Mouse (Mus musculus): ENCODE data around the gene Ets2. TPM values are rescaled to one million over a fixed set of nuclear protein-coding genes. Genes with fewer than 3 reads are reported as not detected.

Gene Ets2
- polyA plus RNA-seq, 1 experiment from 2014 or later = 15.8 TPM

- no peak overlapping the region for H3K9ac ChIP-seq (ENCODE audit: low read depth, low read length)
- 59% methylated on average over 2 of the region's 2 CpGs for WGBS (ENCODE audit: insufficient replicate concordance)
- ATAC-seq (ENCODE audit: low read depth) = no peak
- H3K36me3 ChIP-seq (ENCODE audit: control insufficient read depth, insufficient read depth) = no peaks in the 10 kb centered on the region
- H3K27me3 ChIP-seq (ENCODE audit: control insufficient read depth, insufficient read depth, low read depth, low read length) = no peaks in the 10 kb centered on the region
- no peak overlapping the region for H3K4me3 ChIP-seq (ENCODE audit: low read depth, low read length)
- H3K9me3 ChIP-seq (replicated peaks; ENCODE audit: control insufficient read depth, low read length) = no peaks in the 10 kb centered on the region
- H3K4me1 ChIP-seq (ENCODE audit: control insufficient read depth, low read depth, low read length) = no peaks in the 10 kb centered on the region
- no peak overlapping the region for H3K4me2 ChIP-seq (ENCODE audit: low read depth, low read length)
- no peak overlapping the region for H3K27ac ChIP-seq (ENCODE audit: low read length)
Observed at GRCm38 (mm10) chr16:95734785-95735184, 32.9 kb downstream of the Ets2 start.

GRCm38 (mm10) chr16:95736059-95736458 lies 34.2 kb downstream of the Ets2 start:
- Histone ChIP-seq H3K9ac (ENCODE audit: low read depth, low read length) (no peak overlapping the region), H3K4me3 (ENCODE audit: low read depth, low read length) (no peak overlapping the region), H3K27me3 (ENCODE audit: control insufficient read depth, insufficient read depth, low read depth, low read length) (no peaks in the 10 kb centered on the region), H3K36me3 (ENCODE audit: control insufficient read depth, insufficient read depth) (no peaks in the 10 kb centered on the region), H3K4me2 (ENCODE audit: low read depth, low read length) (no peak overlapping the region), H3K9me3 (replicated peaks; ENCODE audit: control insufficient read depth, low read length) (no peaks in the 10 kb centered on the region), H3K4me1 (ENCODE audit: control insufficient read depth, low read depth, low read length) (no peaks in the 10 kb centered on the region), H3K27ac (ENCODE audit: low read length) (no peak overlapping the region)
- ATAC-seq (ENCODE audit: low read depth) = no peak

- no peak for ATAC-seq (ENCODE audit: low read depth)
- no peak overlapping the region for H3K4me3 ChIP-seq (ENCODE audit: low read depth, low read length)
- H3K27ac ChIP-seq (ENCODE audit: low read length) = no peak overlapping the region
- no peak overlapping the region for H3K9ac ChIP-seq (ENCODE audit: low read depth, low read length)
- no peaks in the 10 kb centered on the region for H3K9me3 ChIP-seq (replicated peaks; ENCODE audit: control insufficient read depth, low read length)
- H3K36me3 ChIP-seq (ENCODE audit: control insufficient read depth, insufficient read depth) = no peaks in the 10 kb centered on the region
- WGBS (ENCODE audit: insufficient replicate concordance) = 75% methylated on average over 6 of the region's 6 CpGs
- H3K4me2 ChIP-seq (ENCODE audit: low read depth, low read length) = no peak overlapping the region
- H3K4me1 ChIP-seq (ENCODE audit: control insufficient read depth, low read depth, low read length) = no peaks in the 10 kb centered on the region
- no peaks in the 10 kb centered on the region for H3K27me3 ChIP-seq (ENCODE audit: control insufficient read depth, insufficient read depth, low read depth, low read length)
Observed at GRCm38 (mm10) chr16:95736470-95736869, 34.6 kb downstream of the Ets2 start.

GRCm38 (mm10) chr16:95739522-95739921 lies 37.6 kb downstream of the Ets2 start:
- H3K4me1 ChIP-seq (ENCODE audit: control insufficient read depth, low read depth, low read length) = no peaks in the 10 kb centered on the region
- no peaks in the 10 kb centered on the region for H3K27me3 ChIP-seq (ENCODE audit: control insufficient read depth, insufficient read depth, low read depth, low read length)
- H3K9me3 ChIP-seq (replicated peaks; ENCODE audit: control insufficient read depth, low read length) = no peaks in the 10 kb centered on the region
- H3K27ac ChIP-seq (ENCODE audit: low read length) = no peak overlapping the region
- no peak overlapping the region for H3K4me2 ChIP-seq (ENCODE audit: low read depth, low read length)
- H3K4me3 ChIP-seq (ENCODE audit: low read depth, low read length) = no peak overlapping the region
- H3K9ac ChIP-seq (ENCODE audit: low read depth, low read length) = no peak overlapping the region
- no peaks in the 10 kb centered on the region for H3K36me3 ChIP-seq (ENCODE audit: control insufficient read depth, insufficient read depth)
- ATAC-seq (ENCODE audit: low read depth) = no peak
- 59% methylated on average over 6 of the region's 6 CpGs for WGBS (ENCODE audit: insufficient replicate concordance)

GRCm38 (mm10) chr16:95741358-95741757 lies 39.5 kb downstream of the Ets2 start:
- Histone ChIP-seq H3K4me3 (ENCODE audit: low read depth, low read length) (no peak overlapping the region), H3K27ac (ENCODE audit: low read length) (no peak overlapping the region), H3K36me3 (ENCODE audit: control insufficient read depth, insufficient read depth) (no peaks in the 10 kb centered on the region), H3K4me1 (ENCODE audit: control insufficient read depth, low read depth, low read length) (no peaks in the 10 kb centered on the region), H3K9me3 (replicated peaks; ENCODE audit: control insufficient read depth, low read length) (no peaks in the 10 kb centered on the region), H3K9ac (ENCODE audit: low read depth, low read length) (no peak overlapping the region), H3K4me2 (ENCODE audit: low read depth, low read length) (no peak overlapping the region), H3K27me3 (ENCODE audit: control insufficient read depth, insufficient read depth, low read depth, low read length) (no peaks in the 10 kb centered on the region)
- ATAC-seq (ENCODE audit: low read depth) = no peak
- 76% methylated on average over 11 of the region's 11 CpGs for WGBS (ENCODE audit: insufficient replicate concordance)

GRCm38 (mm10) chr16:95741915-95742739 lies 40.3 kb downstream of the Ets2 start:
- 68% methylated on average over 10 of the region's 10 CpGs for WGBS (ENCODE audit: insufficient replicate concordance)
- ATAC-seq (ENCODE audit: low read depth) = no peak
- H3K27ac ChIP-seq (ENCODE audit: low read length) = no peak overlapping the region
- no peaks in the 10 kb centered on the region for H3K4me1 ChIP-seq (ENCODE audit: control insufficient read depth, low read depth, low read length)
- no peaks in the 10 kb centered on the region for H3K9me3 ChIP-seq (replicated peaks; ENCODE audit: control insufficient read depth, low read length)
- no peak overlapping the region for H3K4me2 ChIP-seq (ENCODE audit: low read depth, low read length)
- H3K36me3 ChIP-seq (ENCODE audit: control insufficient read depth, insufficient read depth) = no peaks in the 10 kb centered on the region
- H3K4me3 ChIP-seq (ENCODE audit: low read depth, low read length) = no peak overlapping the region
- no peak overlapping the region for H3K9ac ChIP-seq (ENCODE audit: low read depth, low read length)
- H3K27me3 ChIP-seq (ENCODE audit: control insufficient read depth, insufficient read depth, low read depth, low read length) = no peaks in the 10 kb centered on the region

GRCm38 (mm10) chr16:95742740-95743030 lies 40.8 kb downstream of the Ets2 start:
- Histone ChIP-seq H3K27ac (ENCODE audit: low read length) (no peak overlapping the region), H3K4me3 (ENCODE audit: low read depth, low read length) (no peak overlapping the region), H3K4me1 (ENCODE audit: control insufficient read depth, low read depth, low read length) (no peaks in the 10 kb centered on the region), H3K4me2 (ENCODE audit: low read depth, low read length) (no peak overlapping the region), H3K9ac (ENCODE audit: low read depth, low read length) (no peak overlapping the region), H3K36me3 (ENCODE audit: control insufficient read depth, insufficient read depth) (no peaks in the 10 kb centered on the region), H3K27me3 (ENCODE audit: control insufficient read depth, insufficient read depth, low read depth, low read length) (no peaks in the 10 kb centered on the region), H3K9me3 (replicated peaks; ENCODE audit: control insufficient read depth, low read length) (no peaks in the 10 kb centered on the region)
- ATAC-seq (ENCODE audit: low read depth) = no peak
- WGBS (ENCODE audit: insufficient replicate concordance) = 45% methylated on average over 6 of the region's 6 CpGs

- Histone ChIP-seq H3K27ac (ENCODE audit: low read length) (no peak overlapping the region), H3K4me3 (ENCODE audit: low read depth, low read length) (no peak overlapping the region), H3K4me2 (ENCODE audit: low read depth, low read length) (no peak overlapping the region), H3K9me3 (replicated peaks; ENCODE audit: control insufficient read depth, low read length) (no peaks in the 10 kb centered on the region), H3K9ac (ENCODE audit: low read depth, low read length) (no peak overlapping the region), H3K36me3 (ENCODE audit: control insufficient read depth, insufficient read depth) (no peaks in the 10 kb centered on the region), H3K4me1 (ENCODE audit: control insufficient read depth, low read depth, low read length) (no peaks in the 10 kb centered on the region), H3K27me3 (ENCODE audit: control insufficient read depth, insufficient read depth, low read depth, low read length) (no peaks in the 10 kb centered on the region)
- no peak for ATAC-seq (ENCODE audit: low read depth)
- WGBS (ENCODE audit: insufficient replicate concordance) = 61% methylated on average over 4 of the region's 4 CpGs
Observed at GRCm38 (mm10) chr16:95743104-95743503, 41.2 kb downstream of the Ets2 start.

GRCm38 (mm10) chr16:95744771-95745170 lies 42.9 kb downstream of the Ets2 start:
- H3K4me2 ChIP-seq (ENCODE audit: low read depth, low read length) = no peak overlapping the region
- H3K27ac ChIP-seq (ENCODE audit: low read length) = no peak overlapping the region
- no peaks in the 10 kb centered on the region for H3K27me3 ChIP-seq (ENCODE audit: control insufficient read depth, insufficient read depth, low read depth, low read length)
- no peak overlapping the region for H3K4me3 ChIP-seq (ENCODE audit: low read depth, low read length)
- no peaks in the 10 kb centered on the region for H3K9me3 ChIP-seq (replicated peaks; ENCODE audit: control insufficient read depth, low read length)
- H3K4me1 ChIP-seq (ENCODE audit: control insufficient read depth, low read depth, low read length) = peaks cover 2% of the 10 kb centered on the region; the same call in 1 of the 2 replicates
- ATAC-seq (ENCODE audit: low read depth) = no peak
- 72% methylated on average over 8 of the region's 8 CpGs for WGBS (ENCODE audit: insufficient replicate concordance)
- H3K9ac ChIP-seq (ENCODE audit: low read depth, low read length) = no peak overlapping the region
- H3K36me3 ChIP-seq (ENCODE audit: control insufficient read depth, insufficient read depth) = no peaks in the 10 kb centered on the region

Measured in liver, embryonic 16.5 days (tissue).